Mouse (Mus musculus) spleen, adult 2 months (tissue): Measurements from ENCODE around the gene Olfr1444.

Experiments used
- CTCF ChIP-seq: fragments of 200-500 bp; IDR thresholded peaks from 2 replicates; pipeline ENCODE4 v1.5.1; 2011; ENCODE audit warnings: mild to moderate bottlenecking, inconsistent platforms; ENCODE audit not compliant: insufficient read depth, insufficient read length, insufficient replicate concordance; ENCODE audit errors: extremely low read depth
- POLR2A ChIP-seq: fragments of 200-500 bp; IDR thresholded peaks from 2 replicates; pipeline ENCODE4 v1.6.1; 2011; ENCODE audit warnings: low read depth, low read length, inconsistent platforms

- TF ChIP-seq CTCF (no peak), POLR2A (no peak)
Measured at GRCm38 (mm10) chr19:12903643-12904042, 46.6 kb downstream of the Olfr1444 start, which contains the start of gene Olfr1447.
